Mouse (Mus musculus) regulatory T cell (primary cell): ENCODE results near the gene Prnd.

Experiments
- in situ Hi-C: fragments of 300-600 bp; cut with MboI, MseI; formaldehyde crosslinking; loops from one replicate; pipeline ENCODE4 v1.15.1; 2025; ENCODE audit warnings: high pct_unique_total_duplicates

Gene Prnd

GRCm38 (mm10) chr2:131950598-131951095, at the start of gene Prnd:
Gene Prnd (plus strand): TSS chr2:131950861.
- in situ Hi-C loops: no loop called here

- in situ Hi-C loops: loop anchor here (10.0 kb wide), 1 partner anchor 672 kb away; no protein-coding TSS in a partner anchor
Measured at GRCm38 (mm10) chr2:131902423-131902822, 48.2 kb upstream of the Prnd start.

- in situ Hi-C loops: loop anchor here (10.0 kb wide), 1 partner anchor 672 kb away; no protein-coding TSS in a partner anchor
Measured at GRCm38 (mm10) chr2:131902867-131903266, 47.8 kb upstream of the Prnd start.

- in situ Hi-C loops: loop anchor here (10.0 kb wide), 1 partner anchor 670 kb away; no protein-coding TSS in a partner anchor
Measured at GRCm38 (mm10) chr2:131905025-131905424, 45.6 kb upstream of the Prnd start.

GRCm38 (mm10) chr2:131905776-131906175, 44.9 kb upstream of the Prnd start:
- in situ Hi-C loops: loop anchor here (10.0 kb wide), 1 partner anchor 669 kb away; no protein-coding TSS in a partner anchor

- in situ Hi-C loops: loop anchor here (10.0 kb wide), 1 partner anchor 669 kb away; no protein-coding TSS in a partner anchor
Measured at GRCm38 (mm10) chr2:131906266-131906665, 44.4 kb upstream of the Prnd start.

- in situ Hi-C loops: loop anchor here (10.0 kb wide), 1 partner anchor 668 kb away; no protein-coding TSS in a partner anchor
Measured at GRCm38 (mm10) chr2:131906846-131907245, 43.8 kb upstream of the Prnd start.

- in situ Hi-C loops: loop anchor here (10.0 kb wide), 1 partner anchor 667 kb away; no protein-coding TSS in a partner anchor
Measured at GRCm38 (mm10) chr2:131907311-131907710, 43.4 kb upstream of the Prnd start.

GRCm38 (mm10) chr2:131908351-131908861, 42.3 kb upstream of the Prnd start:
- in situ Hi-C loops: loop anchor here (10.0 kb wide), 1 partner anchor 666 kb away; no protein-coding TSS in a partner anchor

- in situ Hi-C loops: loop anchor here (10.0 kb wide), 1 partner anchor 666 kb away; no protein-coding TSS in a partner anchor
Measured at GRCm38 (mm10) chr2:131908906-131909305, 41.8 kb upstream of the Prnd start.

- in situ Hi-C loops: loop anchor here (10.0 kb wide), 1 partner anchor 665 kb away; no protein-coding TSS in a partner anchor
Measured at GRCm38 (mm10) chr2:131909683-131910572, 40.7 kb upstream of the Prnd start, which contains the start of the genes Prnp and Prn. Gene Prnp (plus strand): TSS chr2:131909928. Gene Prn (plus strand): TSS chr2:131909957.

- in situ Hi-C loops: no loop called here
Measured at GRCm38 (mm10) chr2:131910847-131911246, 39.8 kb upstream of the Prnd start.

- in situ Hi-C loops: no loop called here
Measured at GRCm38 (mm10) chr2:131911341-131911740, 39.3 kb upstream of the Prnd start.

- in situ Hi-C loops: no loop called here
Measured at GRCm38 (mm10) chr2:131912526-131913258, 38.0 kb upstream of the Prnd start.

- in situ Hi-C loops: no loop called here
Measured at GRCm38 (mm10) chr2:131932275-131932902, 18.3 kb upstream of the Prnd start.

GRCm38 (mm10) chr2:131933013-131933412, 17.6 kb upstream of the Prnd start:
- in situ Hi-C loops: no loop called here

GRCm38 (mm10) chr2:131933598-131933997, 17.1 kb upstream of the Prnd start:
- in situ Hi-C loops: no loop called here

GRCm38 (mm10) chr2:131934243-131934642, 16.4 kb upstream of the Prnd start:
- in situ Hi-C loops: no loop called here

GRCm38 (mm10) chr2:131935390-131936105, 15.1 kb upstream of the Prnd start:
- in situ Hi-C loops: loop anchor here (5.0 kb wide), 2 partner anchors 38 to 113 kb away; no protein-coding TSS in a partner anchor

GRCm38 (mm10) chr2:131936410-131936809, 14.3 kb upstream of the Prnd start:
- in situ Hi-C loops: loop anchor here (5.0 kb wide), 2 partner anchors 39 to 114 kb away; no protein-coding TSS in a partner anchor
